Mouse (Mus musculus): ENCODE data around the gene Cct8l1. TPM values are rescaled to one million over a fixed set of nuclear protein-coding genes. Genes with fewer than 3 reads are reported as not detected.

Gene Cct8l1
- total and polyA plus RNA-seq, 3 experiments, result not detected

DNA sequence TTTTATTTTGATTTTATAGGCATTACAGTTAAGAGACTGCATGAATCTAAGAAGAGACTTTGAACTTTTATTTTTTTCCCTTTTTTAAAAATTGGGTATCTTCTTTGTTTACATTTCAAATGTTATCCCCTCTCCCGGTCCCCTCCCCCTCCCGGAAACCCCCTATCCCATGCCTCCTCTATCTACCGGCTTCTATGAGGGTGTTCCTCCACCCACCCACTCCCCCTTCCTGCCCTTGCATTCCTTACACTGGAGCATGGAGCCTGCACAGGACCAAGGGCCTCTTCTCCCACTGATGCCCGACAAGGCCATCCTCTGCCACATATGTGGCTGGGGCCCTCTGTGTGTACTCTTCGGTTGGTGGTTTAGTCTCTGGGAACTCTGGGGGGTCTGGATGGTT lies 40.5 kb downstream of the Cct8l1 start:
- no peaks in the 10 kb centered on the region for H3K9me3 ChIP-seq (replicated peaks; ENCODE audit: low read length)
- TF ChIP-seq MAFK (IDR thresholded peaks at IDR 0.05; ENCODE audit: insufficient replicate concordance, low read length) (no peak), POLR2A (IDR thresholded peaks at IDR 0.05; ENCODE audit: low read depth, low read length) (no peak), PAX5 (IDR thresholded peaks at IDR 0.05; ENCODE audit: low read length) (no peak), ZNF384 (IDR thresholded peaks at IDR 0.05; ENCODE audit: low read depth, low read length) (no peak), UBTF (IDR thresholded peaks at IDR 0.05; ENCODE audit: low read depth, low read length) (no peak), JUN (IDR thresholded peaks at IDR 0.05; ENCODE audit: insufficient read depth, low read depth, low read length) (no peak), USF2 (conservative IDR thresholded peaks at IDR 0.05; ENCODE audit: low read depth, low read length) (no peak), ELF1 (IDR thresholded peaks at IDR 0.05; ENCODE audit: low read depth, low read length) (no peak), RAD21 (IDR thresholded peaks at IDR 0.05; ENCODE audit: low read depth, low read length) (no peak), EP300 (IDR thresholded peaks at IDR 0.05; ENCODE audit: low read length) (no peak), TBP (conservative IDR thresholded peaks at IDR 0.05; ENCODE audit: low read depth, low read length) (no peak), ZKSCAN1 (IDR thresholded peaks at IDR 0.05; ENCODE audit: borderline replicate concordance, low read depth, low read length) (no peak), RCOR1 (conservative IDR thresholded peaks at IDR 0.05; ENCODE audit: low read depth, low read length) (no peak), USF1 (IDR thresholded peaks at IDR 0.05; ENCODE audit: low read depth, low read length) (no peak)
- peaks cover 0 to 3% of the 10 kb centered on the region in 2 experiments; a peak in 2 of 4 replicates for H3K4me1 ChIP-seq (ENCODE audit: control insufficient read depth in 1 of 2, insufficient read depth in 2 of 2)
- dilution Hi-C loops (cut with MboI; ENCODE audit: extremely low pct_ligation_motif_present, extremely low pct_unique_long_range_greater_than_20kb, low sequenced_read_pairs), result no loop called here
- H3K36me3 ChIP-seq (replicated peaks in 1 of 2; ENCODE audit: control insufficient read depth in 1 of 2, insufficient read depth in 1 of 2, low read length in 1 of 2), result no peaks in the 10 kb centered on the region
- in situ Hi-C loops (cut with MboI; ENCODE audit: low pct_ligation_motif_present, low pct_unique_long_range_greater_than_20kb, low sequenced_read_pairs), result no loop called here
- H3K27me3 ChIP-seq (replicated peaks), result no peaks in the 10 kb centered on the region
- no peak overlapping the region for H3K9ac ChIP-seq (ENCODE audit: insufficient read depth, low read depth)
- H3K79me2 ChIP-seq (replicated peaks; ENCODE audit: control insufficient read depth, extremely low read depth, insufficient read depth, poor library complexity, severe bottlenecking), result no peaks in the 10 kb centered on the region
- no peak overlapping the region for H3K27ac ChIP-seq (ENCODE audit: insufficient read depth, low read depth)
- H3K4me3 ChIP-seq (replicated peaks in 1 of 3; ENCODE audit: low read depth in 2 of 3, low read length in 2 of 3, poor library complexity in 1 of 3), result no peak overlapping the region
- no peak for DNase-seq (ENCODE audit: extremely low read depth)
- no peak overlapping the region for H3K4me2 ChIP-seq (ENCODE audit: insufficient read depth, low read depth, poor library complexity, severe bottlenecking)

Other genes starting within 250 kb of the Cct8l1 start
- 12.8 and 14.6 TPM in 2 replicates for gene Kmt2c, start 17.3 kb upstream of the Cct8l1 start, total RNA-seq (2012; rRNA removed)
- 6.7 and 7.5 TPM in 2 replicates for gene Kmt2c, start 17.3 kb upstream of the Cct8l1 start, total RNA-seq (2014; rRNA removed)
- 9.7 and 12.7 TPM in 2 replicates for gene Kmt2c, start 17.3 kb upstream of the Cct8l1 start, polyA plus RNA-seq (2012; ENCODE audit: insufficient read length, low read depth)
- 13.0 and 16.3 TPM in 2 replicates for gene Xrcc2, start 189.8 kb downstream of the Cct8l1 start, total RNA-seq (2012; rRNA removed)
- gene Xrcc2, start 189.8 kb downstream of the Cct8l1 start, total RNA-seq (2014; rRNA removed), result 21.9 and 23.4 TPM in 2 replicates
- 10.0 and 11.3 TPM in 2 replicates for gene Xrcc2, start 189.8 kb downstream of the Cct8l1 start, polyA plus RNA-seq (2012; ENCODE audit: insufficient read length, low read depth)
- 1.3 and 1.7 TPM in 2 replicates for gene Actr3b, start 243.9 kb downstream of the Cct8l1 start, total RNA-seq (2012; rRNA removed)
- 3.9 and 4.5 TPM in 2 replicates for gene Actr3b, start 243.9 kb downstream of the Cct8l1 start, total RNA-seq (2014; rRNA removed)
- 4.7 and 6.8 TPM in 2 replicates for gene Actr3b, start 243.9 kb downstream of the Cct8l1 start, polyA plus RNA-seq (2012; ENCODE audit: insufficient read length, low read depth)

All from CH12.LX (cell line).